Mouse (Mus musculus) forebrain, embryonic 16.5 days (tissue): Measurements from ENCODE around the gene Ms4a10. TPM values are rescaled to one million over a fixed set of nuclear protein-coding genes. Genes with fewer than 3 reads are reported as not detected.

ENCODE experiments used
- ATAC-seq: fragments of 200-750 bp; cut with Nextera tagmentation; 2 replicates; pipeline ENCODE4 v1.8.0; 2017; ENCODE audit warnings: mild to moderate bottlenecking, moderate library complexity
- H3K27ac ChIP-seq: fragments of 300-500 bp; sonication (generic); 2 replicates; pipeline ENCODE4 v1.5.1; 2014; ENCODE audit warnings: low read length, control low read depth
- H3K27me3 ChIP-seq: fragments of 300-500 bp; sonication (generic); replicated peaks from 2 replicates; pipeline ENCODE4 v1.6.1; 2014; ENCODE audit warnings: low read length; ENCODE audit not compliant: control insufficient read depth, insufficient read depth
- H3K36me3 ChIP-seq: fragments of 300-500 bp; sonication (generic); 2 replicates; pipeline ENCODE4 v1.6.1; 2014; ENCODE audit not compliant: control insufficient read depth, insufficient read depth
- H3K4me1 ChIP-seq: fragments of 300-500 bp; sonication (generic); replicated peaks from 2 replicates; pipeline ENCODE4 v1.6.1; 2014; ENCODE audit warnings: low read length; ENCODE audit not compliant: control insufficient read depth, insufficient read depth
- H3K4me2 ChIP-seq: fragments of 300-500 bp; sonication (generic); 2 replicates; pipeline ENCODE4 v1.6.1; 2014; ENCODE audit warnings: mild to moderate bottlenecking, low read length, control low read depth
- H3K4me3 ChIP-seq: fragments of 300-500 bp; sonication (generic); replicated peaks from 2 replicates; pipeline ENCODE4 v1.5.1; 2014; ENCODE audit warnings: mild to moderate bottlenecking, low read length, control low read depth
- H3K9ac ChIP-seq: fragments of 300-500 bp; sonication (generic); replicated peaks from 2 replicates; pipeline ENCODE4 v1.6.1; 2014; ENCODE audit warnings: low read depth, low read length, control low read depth
- H3K9me3 ChIP-seq: fragments of 300-500 bp; sonication (generic); 2 replicates; pipeline ENCODE4 v1.6.1; 2016; ENCODE audit warnings: low read length; ENCODE audit not compliant: control insufficient read depth
- whole genome bisulfite sequencing: fragments of 180-500 bp; shearing (Covaris S2); extraction: QIAGEN DNeasy Blood & Tissue Kit; methylation state at CpG from one replicate; pipeline ENCODE4 v1.1.7; 2014; 5-methylcytosine and 5-hydroxymethylcytosine counted together
- polyA plus RNA-seq: library from polyadenylated mRNA; unstranded; fragments of >200 nt; fragmentation: Nextera tagmentation; extraction: Ambion mirVana; gene quantifications from 2 replicates; pipeline ENCODE4 v1.2.1, GENCODE M21; 2015

Gene Ms4a10
- polyA plus RNA-seq, 1 experiment from 2014 or later, result not detected

DNA sequence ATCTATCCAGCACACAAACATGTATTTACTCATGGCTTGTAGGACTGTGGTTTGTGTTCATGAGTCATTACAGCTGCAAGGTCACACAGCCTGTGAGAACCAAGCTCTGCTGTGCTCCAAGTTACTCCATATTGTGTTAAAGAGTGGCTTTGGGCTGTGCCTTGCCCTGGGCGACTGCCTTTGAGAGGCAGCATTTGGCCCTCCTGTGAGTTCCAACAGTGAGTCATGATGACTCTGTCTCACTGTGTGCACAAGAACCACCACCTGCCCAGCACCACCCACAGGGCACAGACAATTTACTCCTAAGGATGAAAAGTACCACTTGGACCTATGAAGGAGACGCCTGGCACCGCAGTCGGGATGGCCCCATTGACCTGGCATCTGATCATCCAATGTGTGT lies 11.4 kb upstream of the Ms4a10 start:
- no peak for ATAC-seq
- Histone ChIP-seq H3K9ac (no peak overlapping the region), H3K9me3 (no peaks in the 10 kb centered on the region), H3K4me1 (no peaks in the 10 kb centered on the region), H3K4me3 (no peak overlapping the region), H3K4me2 (no peak overlapping the region), H3K27me3 (no peaks in the 10 kb centered on the region), H3K27ac (no peak overlapping the region), H3K36me3 (no peaks in the 10 kb centered on the region)
- WGBS, result 87% methylated on average over 4 of the region's 4 CpGs

DNA sequence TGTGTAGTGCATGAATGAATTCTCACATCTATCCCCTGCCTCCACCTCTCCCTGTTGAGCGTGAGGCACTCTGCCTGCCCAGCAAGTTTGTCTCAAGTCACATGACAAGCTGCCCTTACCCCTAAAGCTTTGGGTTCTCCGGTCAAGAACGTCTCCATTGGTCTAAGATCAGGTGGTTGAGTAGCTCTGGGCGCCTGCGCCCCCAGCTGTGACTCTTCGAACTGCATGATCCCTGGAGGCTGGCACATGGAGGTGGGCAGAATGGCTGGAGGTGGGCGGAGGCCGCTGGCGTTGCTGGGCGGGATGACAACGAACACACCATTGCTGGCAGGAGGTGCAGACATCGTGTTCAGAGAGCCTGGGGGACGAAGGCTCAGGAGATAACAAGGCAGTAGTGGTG lies 10.1 kb upstream of the Ms4a10 start:
- no peak overlapping the region for H3K27ac ChIP-seq
- no peak overlapping the region for H3K9ac ChIP-seq
- 80% methylated on average over 13 of the region's 13 CpGs for WGBS
- H3K4me3 ChIP-seq, result no peak overlapping the region
- no peak overlapping the region for H3K4me2 ChIP-seq
- H3K4me1 ChIP-seq, result 0 out of 2 replicates have a peak, but pooled peaks cover 2% of the 10 kb centered on the region
- no peaks in the 10 kb centered on the region for H3K27me3 ChIP-seq
- no peaks in the 10 kb centered on the region for H3K9me3 ChIP-seq
- no peaks in the 10 kb centered on the region for H3K36me3 ChIP-seq
- ATAC-seq, result no peak

DNA sequence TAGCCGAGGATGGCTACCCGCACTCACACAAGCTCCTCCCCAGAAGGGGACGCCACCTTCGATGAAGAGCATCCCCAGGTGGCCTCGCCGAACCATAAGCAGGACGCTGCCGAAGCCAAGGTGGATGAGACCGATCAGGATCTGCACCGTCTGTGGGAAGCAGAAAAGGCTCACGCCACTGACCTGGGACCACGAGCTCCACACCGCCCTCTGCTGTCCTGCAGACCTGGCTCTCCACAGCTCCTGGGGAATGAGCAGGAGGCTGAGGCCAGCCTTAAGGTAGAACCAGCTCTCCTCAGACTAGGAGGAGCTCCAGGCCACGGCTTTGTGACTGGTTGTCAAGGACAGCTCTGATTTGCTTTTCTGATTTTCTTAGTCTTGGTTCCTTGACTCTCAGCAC lies 8.7 kb upstream of the Ms4a10 start:
- H3K27me3 ChIP-seq, result no peaks in the 10 kb centered on the region
- 30% methylated on average over 14 of the region's 14 CpGs for WGBS
- ATAC-seq, result no peak
- no peak overlapping the region for H3K27ac ChIP-seq
- H3K4me2 ChIP-seq, result no peak overlapping the region
- H3K36me3 ChIP-seq, result no peaks in the 10 kb centered on the region
- no peak overlapping the region for H3K9ac ChIP-seq
- H3K4me3 ChIP-seq, result no peak overlapping the region
- 0 out of 2 replicates have a peak, but pooled peaks cover 2% of the 10 kb centered on the region for H3K4me1 ChIP-seq
- no peaks in the 10 kb centered on the region for H3K9me3 ChIP-seq

DNA sequence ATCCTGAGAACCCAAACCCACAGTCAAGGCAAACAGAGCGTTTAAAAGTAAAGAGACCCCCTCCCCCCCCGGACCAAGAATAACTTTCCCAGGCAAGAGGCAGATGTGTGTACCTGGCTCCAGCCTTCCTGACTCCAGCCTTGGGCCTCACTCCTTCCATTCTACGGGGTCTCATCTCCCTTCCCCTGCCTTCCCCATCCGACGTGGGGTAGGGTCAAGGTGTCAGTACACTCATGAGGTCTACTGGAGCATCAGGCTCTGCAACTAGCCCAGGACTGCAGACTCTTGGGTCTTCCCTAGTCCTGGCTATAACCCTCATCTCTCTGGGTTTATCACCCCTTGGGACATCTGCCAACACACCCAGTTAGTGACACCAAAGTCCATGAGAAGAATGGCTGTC lies 5.7 kb upstream of the Ms4a10 start:
- Histone ChIP-seq H3K4me3 (no peak overlapping the region), H3K27ac (no peak overlapping the region), H3K9me3 (no peaks in the 10 kb centered on the region), H3K36me3 (no peaks in the 10 kb centered on the region), H3K9ac (no peak overlapping the region), H3K4me2 (no peak overlapping the region), H3K4me1 (0 out of 2 replicates have a peak, but pooled peaks cover 2% of the 10 kb centered on the region), H3K27me3 (no peaks in the 10 kb centered on the region)
- WGBS, result 92% methylated on average over 5 of the region's 5 CpGs
- ATAC-seq, result no peak; the same call in 1 of the 2 replicates

DNA sequence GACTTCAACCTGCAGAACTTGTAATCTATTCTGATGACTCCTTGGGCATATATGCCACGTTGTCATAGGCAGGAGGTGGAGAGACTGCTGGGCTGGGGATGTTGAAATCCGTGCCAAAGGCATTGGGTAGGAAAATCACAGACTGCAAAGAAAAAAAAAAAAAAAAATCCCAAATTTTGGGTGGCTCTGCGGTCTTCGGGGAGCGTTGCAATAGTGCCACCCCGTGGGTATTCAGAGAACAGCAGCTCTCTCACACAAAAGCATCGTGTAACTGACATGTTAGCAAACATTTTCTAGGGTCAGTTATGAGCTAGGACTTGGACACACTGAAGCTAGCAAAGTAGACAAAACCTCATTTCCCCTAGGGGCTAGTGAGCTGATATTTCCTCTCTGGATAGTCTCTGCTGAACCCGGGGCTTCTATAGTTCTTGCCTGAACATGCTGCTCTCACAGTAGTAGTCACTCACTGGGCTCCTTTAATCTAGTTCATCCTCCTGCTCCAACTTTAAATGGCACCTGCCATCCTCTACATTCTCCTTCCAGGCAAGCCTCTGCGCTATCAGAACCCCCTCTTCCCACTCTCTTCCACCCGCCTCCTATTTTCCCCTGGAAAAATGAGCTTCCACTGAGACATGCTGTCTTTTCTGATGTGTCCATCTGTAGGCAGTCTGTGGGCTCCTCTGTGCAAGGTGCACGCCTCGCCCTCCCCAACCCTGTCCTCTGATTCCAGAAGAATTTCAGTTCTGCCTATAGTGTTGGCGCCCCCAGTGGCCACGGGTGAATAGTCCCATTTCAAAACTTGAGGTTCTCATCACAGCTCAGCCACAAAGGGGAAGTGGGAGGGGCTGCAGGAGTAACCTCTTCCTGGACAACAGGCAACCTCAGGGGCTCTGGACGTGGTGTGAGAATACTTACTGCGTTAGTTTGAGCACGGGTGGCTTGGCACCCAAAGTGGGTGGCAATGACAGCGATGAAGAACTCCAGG lies 5.0 kb upstream of the Ms4a10 start:
- peak overlapping the region; percentile 26 for H3K4me2 ChIP-seq
- ATAC-seq, result peak; percentile 43
- 11% methylated on average over 18 of the region's 18 CpGs for WGBS
- no peaks in the 10 kb centered on the region for H3K36me3 ChIP-seq
- no peak overlapping the region for H3K27ac ChIP-seq
- no peak overlapping the region for H3K4me3 ChIP-seq
- H3K9me3 ChIP-seq, result no peaks in the 10 kb centered on the region
- H3K27me3 ChIP-seq, result no peaks in the 10 kb centered on the region
- 0 out of 2 replicates have a peak overlapping the region, but pooled peaks have one; percentile 19 for H3K9ac ChIP-seq
- H3K4me1 ChIP-seq, result 0 out of 2 replicates have a peak, but pooled peaks cover 2% of the 10 kb centered on the region

DNA sequence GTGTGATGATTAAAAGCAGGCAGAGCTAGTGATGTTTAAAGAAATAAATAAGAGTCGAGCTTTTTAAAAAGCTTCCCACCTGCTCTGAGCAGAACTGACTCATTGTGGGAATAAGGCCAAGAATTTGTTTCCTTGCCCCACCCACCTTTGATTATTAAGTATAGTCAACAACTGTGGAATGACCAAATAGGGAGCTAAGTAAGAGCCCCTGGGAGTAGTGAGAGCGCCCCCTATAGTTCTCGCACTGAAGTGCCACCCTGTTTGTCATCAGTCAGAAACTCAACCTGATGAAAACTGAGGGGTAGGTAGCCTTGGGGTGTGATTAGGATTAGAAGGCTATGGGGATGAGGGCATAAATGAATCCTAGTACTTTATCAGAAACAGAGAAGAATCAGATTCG lies 1.8 kb upstream of the Ms4a10 start:
- Histone ChIP-seq H3K27ac (no peak overlapping the region), H3K9me3 (peaks cover 6% of the 10 kb centered on the region; the same call in 1 of the 2 replicates), H3K9ac (no peak overlapping the region), H3K36me3 (no peaks in the 10 kb centered on the region), H3K4me2 (no peak overlapping the region), H3K4me1 (0 out of 2 replicates have a peak, but pooled peaks cover 2% of the 10 kb centered on the region), H3K27me3 (no peaks in the 10 kb centered on the region), H3K4me3 (no peak overlapping the region)
- WGBS, result 42% methylated on average over 4 of the region's 4 CpGs
- ATAC-seq, result no peak

DNA sequence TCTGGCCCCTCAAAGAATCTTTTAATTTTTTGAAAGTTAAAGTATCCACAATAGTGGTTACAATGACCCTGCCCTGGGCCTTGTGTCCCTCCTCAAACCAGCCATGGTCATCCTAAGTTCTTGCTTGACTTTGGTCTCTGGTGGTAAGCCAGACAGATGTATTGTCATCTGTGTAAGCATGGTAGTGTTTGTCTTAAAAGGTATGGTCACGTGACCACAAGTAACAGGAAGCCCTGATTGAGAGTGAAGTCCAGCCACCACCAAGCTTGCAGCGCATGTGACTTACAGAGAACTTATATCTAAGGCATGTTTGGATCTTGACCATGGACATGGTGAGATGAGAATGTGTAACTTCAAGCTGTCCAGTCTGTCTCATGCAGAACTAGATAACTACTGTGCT lies 717 bp upstream of the Ms4a10 start:
- Histone ChIP-seq H3K27me3 (no peaks in the 10 kb centered on the region), H3K9me3 (peaks cover 8% of the 10 kb centered on the region; the same call in 1 of the 2 replicates), H3K4me3 (no peak overlapping the region), H3K36me3 (no peaks in the 10 kb centered on the region), H3K4me2 (no peak overlapping the region), H3K4me1 (0 out of 2 replicates have a peak, but pooled peaks cover 2% of the 10 kb centered on the region), H3K9ac (no peak overlapping the region), H3K27ac (no peak overlapping the region)
- 84% methylated on average over 2 of the region's 2 CpGs for WGBS
- ATAC-seq, result no peak

DNA sequence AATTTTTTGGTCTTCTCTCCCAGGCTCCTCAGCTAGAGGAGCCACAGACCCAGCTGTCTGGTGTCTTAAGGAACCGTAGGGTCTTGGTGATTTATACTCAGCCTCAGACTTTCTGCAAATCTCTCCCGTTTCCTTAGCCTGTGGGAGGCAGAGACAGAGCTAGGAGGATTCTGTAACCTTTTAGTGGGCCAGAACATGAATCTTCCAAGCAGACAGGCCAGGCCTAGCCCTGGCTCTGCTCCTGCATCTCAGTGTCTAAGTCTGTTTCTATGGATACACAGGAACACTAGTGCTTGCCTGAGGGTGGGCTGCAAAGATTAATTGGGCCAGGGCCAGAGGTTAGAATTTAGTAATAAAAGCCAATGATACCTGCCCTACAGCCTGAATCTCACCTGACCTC lies 1.3 kb downstream of the Ms4a10 start:
- no peaks in the 10 kb centered on the region for H3K36me3 ChIP-seq
- 78% methylated on average over 2 of the region's 2 CpGs for WGBS
- no peaks in the 10 kb centered on the region for H3K4me1 ChIP-seq
- no peak overlapping the region for H3K27ac ChIP-seq
- H3K4me2 ChIP-seq, result no peak overlapping the region
- no peak for ATAC-seq
- H3K27me3 ChIP-seq, result no peaks in the 10 kb centered on the region
- no peak overlapping the region for H3K4me3 ChIP-seq
- H3K9me3 ChIP-seq, result peaks cover 8% of the 10 kb centered on the region; the same call in 1 of the 2 replicates
- H3K9ac ChIP-seq, result no peak overlapping the region

DNA sequence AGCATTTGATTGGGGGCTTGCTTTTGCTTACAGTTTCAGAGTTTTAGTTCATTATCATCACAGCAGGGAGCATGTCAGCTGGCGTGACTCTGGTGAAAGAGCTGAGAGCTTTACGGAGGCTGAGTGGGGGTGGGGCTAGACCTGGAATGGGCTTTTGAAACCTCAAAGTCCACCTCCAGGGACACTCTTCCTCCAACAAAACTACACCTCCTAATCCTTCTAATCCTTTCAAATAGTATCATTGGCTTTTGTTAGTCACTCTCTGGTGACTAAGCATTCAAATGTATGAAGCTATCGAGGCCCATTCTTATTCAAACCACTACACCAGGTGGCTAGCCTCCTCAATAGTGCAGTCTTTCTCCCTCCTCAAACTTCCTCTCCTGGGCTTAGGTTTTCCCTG lies 1.8 kb downstream of the Ms4a10 start:
- H3K4me3 ChIP-seq, result no peak overlapping the region
- peaks cover 8% of the 10 kb centered on the region; the same call in 1 of the 2 replicates for H3K9me3 ChIP-seq
- H3K4me1 ChIP-seq, result no peaks in the 10 kb centered on the region
- no peaks in the 10 kb centered on the region for H3K27me3 ChIP-seq
- no peaks in the 10 kb centered on the region for H3K36me3 ChIP-seq
- H3K9ac ChIP-seq, result no peak overlapping the region
- no peak for ATAC-seq
- H3K27ac ChIP-seq, result no peak overlapping the region
- 18% methylated on average over 3 of the region's 3 CpGs for WGBS
- no peak overlapping the region for H3K4me2 ChIP-seq
